Mouse (Mus musculus) central nervous system, embryonic 18 days (tissue): Measurements from ENCODE around the gene Cfap44. TPM values are rescaled to one million over a fixed set of nuclear protein-coding genes. Genes with fewer than 3 reads are reported as not detected.

ENCODE experiments used
- polyA plus RNA-seq: library from polyadenylated mRNA; depleted of rRNA; stranded (reverse); fragments of >200 nt; gene quantifications from 2 replicates; pipeline ENCODE4 v1.2.3, GENCODE M21; 2012; rRNA removed

Gene Cfap44
- polyA plus RNA-seq = 6.6 and 8.5 TPM in 2 replicates

GRCm38 (mm10) chr16:44394577-44395243, at the start of gene Cfap44:
Gene Cfap44, plus strand, starts transcription at chr16:44394796.

GRCm38 (mm10) chr16:44347071-44347901, 47.3 kb upstream of the Cfap44 start, which contains the start of gene Spice1:
Gene Spice1, plus strand, starts transcription at chr16:44347121.

Other genes starting within 250 kb of the Cfap44 start
- 8.6 and 9.0 TPM in 2 replicates for gene Usf3, start 221.6 kb upstream of the Cfap44 start, polyA plus RNA-seq
- 12.6 and 14.6 TPM in 2 replicates for gene Sidt1, start 61.6 kb upstream of the Cfap44 start, polyA plus RNA-seq
- gene Spice1, start 47.7 kb upstream of the Cfap44 start, polyA plus RNA-seq = 20.6 and 24.9 TPM in 2 replicates
- 9.0 and 9.2 TPM in 2 replicates for gene Boc, start 164.1 kb downstream of the Cfap44 start, polyA plus RNA-seq